Mouse (Mus musculus): Measurements from ENCODE around the gene Gm10128. TPM values are rescaled to one million over a fixed set of nuclear protein-coding genes. Genes with fewer than 3 reads are reported as not detected.
"Not testable (repeated sequence)": the region's sequence is repeated elsewhere in the genome, so short reads cannot be mapped to it uniquely, and the experiment has no call there.

Gm10128 gene
- polyA plus RNA-seq (2017; shearing (Covaris generic)), result not detected

- not testable (repeated sequence) for ATAC-seq
These were observed at the start of gene Gm10128 for GRCm38 (mm10) chr14:7643872-7644271. Gene Gm10128 (minus strand): TSS chr14:7643972.

GRCm38 (mm10) chr14:7681170-7681569 lies 37.4 kb upstream of the Gm10128 start:
- ATAC-seq, result not testable (repeated sequence)

DNA sequence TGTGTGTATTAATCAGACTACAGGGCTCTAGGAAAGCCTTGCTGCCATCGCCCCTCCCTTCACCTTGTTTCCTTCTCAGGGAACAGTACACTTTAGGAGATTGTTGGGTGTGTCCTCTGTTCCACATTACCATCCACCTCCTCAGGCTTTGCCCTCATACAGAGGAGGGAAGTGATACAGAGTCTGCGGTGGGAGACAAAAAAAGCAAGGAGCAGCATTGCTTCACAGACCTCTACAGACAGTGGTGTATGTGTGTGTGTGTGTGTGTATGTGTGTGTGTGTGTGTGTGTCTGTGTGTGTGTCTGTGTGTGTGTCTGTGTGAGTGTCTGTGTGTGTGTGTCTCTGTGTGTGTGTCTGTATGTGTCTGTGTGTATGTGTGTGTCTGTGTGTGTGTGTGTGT lies 18.7 kb upstream of the Gm10128 start:
- not testable (repeated sequence) for ATAC-seq

DNA sequence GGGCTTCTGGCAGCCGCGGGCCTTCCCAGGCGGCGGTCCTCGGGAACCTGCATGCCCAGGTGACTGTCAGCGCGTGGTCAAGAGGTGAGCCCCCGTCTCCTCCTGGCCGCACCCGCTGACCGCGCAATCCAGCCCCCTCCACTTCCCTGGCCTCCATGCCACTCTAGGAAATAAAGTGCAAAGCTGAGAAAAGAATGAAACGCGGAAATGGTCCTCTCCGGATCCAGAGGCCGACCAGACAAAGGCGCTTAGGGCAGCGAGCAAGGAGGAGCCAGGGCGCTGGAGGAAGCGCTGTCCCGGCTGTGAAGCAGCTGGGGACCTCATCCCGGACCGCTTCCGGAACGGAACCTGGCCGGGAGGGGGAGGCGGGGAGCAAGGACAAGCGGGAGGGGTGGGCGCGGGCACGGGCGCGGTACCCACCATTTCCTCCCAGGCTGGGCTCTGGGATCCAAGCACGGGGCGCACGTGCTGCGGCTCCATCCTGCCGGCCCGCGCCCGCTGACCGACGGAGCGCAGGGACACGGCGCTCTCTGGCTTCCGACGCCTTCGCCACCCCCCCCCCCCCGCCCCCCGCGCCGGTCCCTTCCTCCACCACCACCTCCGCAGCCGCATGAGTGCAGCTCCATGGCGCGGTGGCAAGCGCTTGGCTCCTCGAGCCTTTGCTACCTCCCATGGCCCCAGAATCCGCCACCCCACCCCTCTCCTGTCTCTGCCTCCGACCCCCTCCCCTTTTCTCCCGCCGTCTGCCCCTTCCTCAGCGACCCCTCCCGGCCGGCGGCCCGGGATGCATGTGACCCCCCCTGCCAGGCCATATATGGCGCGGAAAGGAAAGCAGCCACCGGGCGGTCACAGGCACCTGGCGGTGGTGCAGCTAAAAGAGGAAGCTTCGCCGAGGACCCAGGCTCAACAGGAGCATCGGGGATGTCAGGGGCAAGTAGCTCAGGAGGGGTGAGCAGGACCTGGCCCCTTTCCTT lies 14.6 kb upstream of the Gm10128 start:
- not testable (repeated sequence) for ATAC-seq

- ATAC-seq, result not testable (repeated sequence)
These were observed 13.7 kb upstream of the Gm10128 start for GRCm38 (mm10) chr14:7657456-7657855.

GRCm38 (mm10) chr14:7595492-7595891 lies 48.3 kb downstream of the Gm10128 start, which contains the start of gene Gm10338:
Gene Gm10338 (minus strand): TSS chr14:7595592.
- not testable (repeated sequence) for ATAC-seq

Other genes with a start within 250 kb of the Gm10128 start
- gene Gm3755, start 193.1 kb downstream of the Gm10128 start, polyA plus RNA-seq (2017; shearing (Covaris generic)), result not detected
- gene Gm3752, start 160.2 kb downstream of the Gm10128 start, polyA plus RNA-seq (2017; shearing (Covaris generic)), result 10 to 100 TPM in 1 of 2 experiments, 1 to 10 TPM in 1; 5.1 to 10.4 TPM
- gene Gm3558, start 75.4 kb downstream of the Gm10128 start, polyA plus RNA-seq (2017; shearing (Covaris generic)), result 1 to 10 TPM; 2.1 to 3.1 TPM
- gene Gm10338, start 48.4 kb downstream of the Gm10128 start, polyA plus RNA-seq (2017; shearing (Covaris generic)), result not detected
- not detected for gene Gm26661, start 147.6 kb upstream of the Gm10128 start, polyA plus RNA-seq (2017; shearing (Covaris generic))
- 1 to 10 TPM; 5.1 to 6.6 TPM for gene Flnb, start 174.0 kb upstream of the Gm10128 start, polyA plus RNA-seq (2017; shearing (Covaris generic))